In the genomic region with DNA sequence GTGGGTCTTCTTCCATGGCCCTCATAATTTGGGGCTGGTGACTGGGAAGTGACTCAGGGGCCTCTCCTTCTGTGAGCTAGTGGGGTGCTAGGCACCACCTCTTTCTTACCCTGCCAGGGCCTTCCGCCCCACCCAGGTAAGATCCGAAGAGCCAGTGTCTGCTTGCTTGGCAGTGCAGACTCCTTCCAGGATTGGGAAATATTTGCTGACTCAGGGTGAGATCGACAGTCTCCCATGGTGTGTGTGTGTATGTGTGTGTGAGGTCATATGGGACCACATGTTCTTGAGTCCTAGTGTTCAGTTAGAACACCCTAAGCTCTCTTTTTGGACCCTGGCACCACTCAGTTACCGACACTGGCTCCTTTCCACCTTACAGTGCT, we compare ENCODE assay signal across 11 mouse cellular contexts. TPM values are rescaled to one million over a fixed set of nuclear protein-coding genes. Genes with fewer than 3 reads are reported as not detected.
DNase-seq lines count a peak whose midpoint lies in the region; ATAC-seq and TF ChIP-seq lines count a peak whose summit lies in the region.
"Had no signal": no experiment of that assay in that cellular context is flagged by ENCODE, and none has a peak within 500 bp of the region (broad histone marks: within the 10 kb centered on the region; RNA-seq: fewer than 3 reads in every experiment).

No protein-coding gene starts in this region.

- H3K27ac ChIP-seq in hindbrain, postnatal 0 days = peak overlapping the region; percentile 45; the same call in 1 of the 2 replicates
- H3K27ac ChIP-seq in hindbrain, embryonic 10.5 days = no peak overlapping the region
- peak overlapping the region; percentile 68 for H3K27ac ChIP-seq in liver, embryonic 15.5 days (replicated peaks)
- H3K27ac ChIP-seq: forebrain, embryonic 12.5 days; macrophage had no signal

- H3K9ac ChIP-seq in hindbrain, postnatal 0 days (replicated peaks; ENCODE audit: low read length) = no peak overlapping the region
- H3K9ac ChIP-seq in liver, embryonic 15.5 days = peak overlapping the region; percentile 8; the same call in 1 of the 2 replicates
- H3K9ac ChIP-seq: forebrain, embryonic 12.5 days had no signal

- H3K36me3 ChIP-seq in hindbrain, postnatal 0 days (ENCODE audit: insufficient read depth, low read length) = no peaks in the 10 kb centered on the region
- H3K36me3 ChIP-seq in hindbrain, embryonic 10.5 days = peaks cover 39% of the 10 kb centered on the region
- peaks cover 61% of the 10 kb centered on the region for H3K36me3 ChIP-seq in E14TG2a.4 (ENCODE audit: insufficient read depth, low read length)
- peaks cover 28% of the 10 kb centered on the region for H3K36me3 ChIP-seq in liver, embryonic 15.5 days (replicated peaks)

- no peaks in the 10 kb centered on the region for H3K9me3 ChIP-seq in hindbrain, postnatal 0 days (ENCODE audit: low read length)
- no peaks in the 10 kb centered on the region for H3K9me3 ChIP-seq in hindbrain, embryonic 10.5 days
- H3K9me3 ChIP-seq in E14TG2a.4 (ENCODE audit: low read length) = no peaks in the 10 kb centered on the region
- H3K9me3 ChIP-seq in liver, embryonic 15.5 days (replicated peaks) = no peaks in the 10 kb centered on the region
- H3K9me3 ChIP-seq: forebrain, embryonic 12.5 days had no signal

- ATAC-seq in hindbrain, postnatal 0 days = no peak
- ATAC-seq in liver, embryonic 15.5 days (ENCODE audit: insufficient read depth) = 0 out of 2 replicates have a peak, but pooled peaks have one; percentile 17

- no peak for TF ChIP-seq CTCF in hindbrain, postnatal 0 days (IDR thresholded peaks at IDR 0.05; ENCODE audit: low read depth)
- TF ChIP-seq CTCF in E14TG2a.4 (conservative IDR thresholded peaks at IDR 0.05; ENCODE audit: low read length) = no peak

- H3K4me3 ChIP-seq in hindbrain, postnatal 0 days (ENCODE audit: low read length) = no peak overlapping the region
- H3K4me3 ChIP-seq in hindbrain, embryonic 10.5 days = no peak overlapping the region
- peak overlapping the region; percentile 54 for H3K4me3 ChIP-seq in E14TG2a.4 (replicated peaks; ENCODE audit: low read length)
- no peak overlapping the region for H3K4me3 ChIP-seq in liver, embryonic 15.5 days (replicated peaks)
- H3K4me3 ChIP-seq: forebrain, embryonic 12.5 days had no signal

- H3K4me1 ChIP-seq in hindbrain, postnatal 0 days (ENCODE audit: insufficient read depth, low read length) = 0 out of 2 replicates have a peak, but pooled peaks cover 6% of the 10 kb centered on the region
- peaks cover 51% of the 10 kb centered on the region for H3K4me1 ChIP-seq in hindbrain, embryonic 10.5 days (replicated peaks)
- H3K4me1 ChIP-seq in E14TG2a.4 (replicated peaks; ENCODE audit: low read depth, low read length) = peaks cover 78% of the 10 kb centered on the region
- H3K4me1 ChIP-seq in liver, embryonic 15.5 days (replicated peaks) = peaks cover 81% of the 10 kb centered on the region

- WGBS in hindbrain, postnatal 0 days = 84% methylated on average over 4 of the region's 4 CpGs
- 93% methylated on average over 4 of the region's 4 CpGs for WGBS in hindbrain, embryonic 10.5 days
- 59% methylated on average over 4 of the region's 4 CpGs for WGBS in liver, embryonic 15.5 days (ENCODE audit: insufficient replicate concordance)

- H3K27me3 ChIP-seq in hindbrain, postnatal 0 days (ENCODE audit: insufficient read depth, low read length) = no peaks in the 10 kb centered on the region
- peaks cover 6% of the 10 kb centered on the region; the same call in 1 of the 2 replicates for H3K27me3 ChIP-seq in hindbrain, embryonic 10.5 days (ENCODE audit: insufficient read depth, poor library complexity, severe bottlenecking)
- no peaks in the 10 kb centered on the region for H3K27me3 ChIP-seq in E14TG2a.4 (ENCODE audit: insufficient read depth, low read length)
- H3K27me3 ChIP-seq in liver, embryonic 15.5 days = no peaks in the 10 kb centered on the region

- no peak overlapping the region for H3K4me2 ChIP-seq in hindbrain, postnatal 0 days (ENCODE audit: low read depth, low read length)
- peak overlapping the region; percentile 52 for H3K4me2 ChIP-seq in liver, embryonic 15.5 days
- H3K4me2 ChIP-seq: forebrain, embryonic 12.5 days had no signal

- DNase-seq in hindbrain, postnatal 0 days (ENCODE audit: low spot score) = no peak
- DNase-seq in hindbrain, embryonic 10.5 days (ENCODE audit: low spot score) = no peak
- DNase-seq in c-Kit-positive CD71-positive TER-119-positive erythroid progenitor cells, embryonic 14.5 days (ENCODE audit: low spot score) = peak; percentile 51
- no peak for DNase-seq in spleen, postnatal 36 days (ENCODE audit: low spot score in 2 of 2)
- DNase-seq in left cerebral cortex, adult 9 months (ENCODE audit: low spot score in 2 of 2) = no peak
- no peak for DNase-seq in kidney, adult 11 months
- DNase-seq: right cerebral cortex, postnatal 25 days had no signal

RNA-seq across cellular contexts. Expression of gene Ppard, which starts 4.1 kb away (rescaled TPM):
- total RNA-seq in hindbrain, postnatal 0 days (2014; rRNA removed) = 16.4 and 16.6 TPM in 2 replicates
- 1.4 and 1.7 TPM in 2 replicates for polyA plus RNA-seq in hindbrain, postnatal 0 days (2015; fragmentation: Nextera tagmentation; extraction: Ambion mirVana)
- 1.8 and 2.0 TPM in 2 replicates for polyA plus RNA-seq in hindbrain, embryonic 10.5 days (2016; fragmentation: Nextera tagmentation; extraction: Ambion mirVana)
- polyA plus RNA-seq in liver, embryonic 15.5 days (2015; fragmentation: Nextera tagmentation; extraction: Ambion mirVana) = 0.86 and 0.89 TPM in 2 replicates

RNA-seq across cellular contexts. Expression of gene Def6, which starts 29.0 kb away (rescaled TPM):
- total RNA-seq in hindbrain, postnatal 0 days (2014; rRNA removed) = 5.4 and 13.0 TPM in 2 replicates
- 7.8 and 9.9 TPM in 2 replicates for polyA plus RNA-seq in hindbrain, postnatal 0 days (2015; fragmentation: Nextera tagmentation; extraction: Ambion mirVana)
- polyA plus RNA-seq in hindbrain, embryonic 10.5 days (2016; fragmentation: Nextera tagmentation; extraction: Ambion mirVana) = 3.4 and 4.3 TPM in 2 replicates
- 10.4 and 10.9 TPM in 2 replicates for polyA plus RNA-seq in liver, embryonic 15.5 days (2015; fragmentation: Nextera tagmentation; extraction: Ambion mirVana)

RNA-seq across cellular contexts. Expression of gene Zfp523, which starts 59.7 kb away (rescaled TPM):
- 76.0 and 78.3 TPM in 2 replicates for total RNA-seq in hindbrain, postnatal 0 days (2014; rRNA removed)
- polyA plus RNA-seq in hindbrain, postnatal 0 days (2015; fragmentation: Nextera tagmentation; extraction: Ambion mirVana) = 37.7 and 39.3 TPM in 2 replicates
- polyA plus RNA-seq in hindbrain, embryonic 10.5 days (2016; fragmentation: Nextera tagmentation; extraction: Ambion mirVana) = 36.1 and 39.8 TPM in 2 replicates
- 5.8 and 6.4 TPM in 2 replicates for polyA plus RNA-seq in liver, embryonic 15.5 days (2015; fragmentation: Nextera tagmentation; extraction: Ambion mirVana)
